Comparison of ENCODE assay signal across 33 mouse cellular contexts in genomic region chr6:82902559-82902958, GRCm38 (mm10). TPM values are rescaled to one million over a fixed set of nuclear protein-coding genes. Genes with fewer than 3 reads are reported as not detected.
A peak's percentile ranks its signal among the peaks of the same experiment; 100 is the strongest.
DNase-seq lines count a peak whose midpoint lies in the region; ATAC-seq and TF ChIP-seq lines count a peak whose summit lies in the region.
"Had no signal": no experiment of that assay in that cellular context is flagged by ENCODE, and none has a peak within 500 bp of the region (broad histone marks: within the 10 kb centered on the region; RNA-seq: fewer than 3 reads in every experiment).

No protein-coding gene starts in this region.

- peak; percentile 34; the same call in 1 of the 2 replicates for TF ChIP-seq EP300 in liver, postnatal 0 days (IDR thresholded peaks at IDR 0.05; ENCODE audit: low read depth)

- no peaks in the 10 kb centered on the region for H3K36me3 ChIP-seq in liver, postnatal 0 days (replicated peaks; ENCODE audit: insufficient read depth, low read length)
- no peaks in the 10 kb centered on the region for H3K36me3 ChIP-seq in liver, embryonic 12.5 days
- no peaks in the 10 kb centered on the region for H3K36me3 ChIP-seq in intestine, postnatal 0 days (ENCODE audit: control insufficient read depth, insufficient read depth)
- H3K36me3 ChIP-seq in hindbrain, embryonic 14.5 days (replicated peaks; ENCODE audit: control insufficient read depth, insufficient read depth): no peaks in the 10 kb centered on the region
- H3K36me3 ChIP-seq: embryonic facial prominence, embryonic 12.5 days; liver, embryonic 15.5 days; neural tube, embryonic 13.5 days had no signal

- no peak overlapping the region for H3K27ac ChIP-seq in liver, postnatal 0 days (ENCODE audit: low read depth)
- no peak overlapping the region for H3K27ac ChIP-seq in liver, embryonic 12.5 days
- H3K27ac ChIP-seq in intestine, postnatal 0 days (ENCODE audit: low read depth, low read length): no peak overlapping the region
- no peak overlapping the region for H3K27ac ChIP-seq in hindbrain, embryonic 14.5 days
- H3K27ac ChIP-seq: embryonic facial prominence, embryonic 12.5 days; gastrocnemius, adult 2 months; liver, embryonic 15.5 days; neural tube, embryonic 13.5 days had no signal

- no peak overlapping the region for H3K9ac ChIP-seq in liver, postnatal 0 days (replicated peaks)
- H3K9ac ChIP-seq in liver, embryonic 12.5 days: no peak overlapping the region
- no peak overlapping the region for H3K9ac ChIP-seq in intestine, postnatal 0 days (ENCODE audit: low read depth, low read length)
- no peak overlapping the region for H3K9ac ChIP-seq in hindbrain, embryonic 14.5 days
- H3K9ac ChIP-seq: embryonic facial prominence, embryonic 12.5 days; liver, embryonic 15.5 days; neural tube, embryonic 13.5 days had no signal

- no peaks in the 10 kb centered on the region for H3K4me1 ChIP-seq in liver, postnatal 0 days (ENCODE audit: insufficient read depth)
- H3K4me1 ChIP-seq in liver, embryonic 12.5 days: no peaks in the 10 kb centered on the region; the same call in 1 of the 2 replicates
- no peaks in the 10 kb centered on the region for H3K4me1 ChIP-seq in intestine, postnatal 0 days (replicated peaks; ENCODE audit: control insufficient read depth, insufficient read depth, low read length)
- H3K4me1 ChIP-seq in hindbrain, embryonic 14.5 days (replicated peaks; ENCODE audit: control insufficient read depth, insufficient read depth, low read length): no peaks in the 10 kb centered on the region
- H3K4me1 ChIP-seq: liver, embryonic 15.5 days; neural tube, embryonic 13.5 days had no signal

- no peak for DNase-seq in liver, postnatal 0 days
- DNase-seq in frontal cortex, adult 2 months (ENCODE audit: extremely low spot score in 1 of 2, low spot score in 1 of 2): no peak
- DNase-seq in yolk sac, embryonic 10.5 days (ENCODE audit: low spot score): no peak
- DNase-seq in hindbrain, embryonic 14.5 days (ENCODE audit: low spot score): no peak
- DNase-seq: adrenal gland, postnatal 10 days; cerebellum, adult 11 months; cerebellum, adult 9-10 months; cerebellum, postnatal 36 days; embryo, embryonic 11 days; gastrocnemius, adult 2 months; gastrocnemius, postnatal 36 days; heart, postnatal 14 days; kidney, adult 9 months; kidney, postnatal 10 days; layer of hippocampus, adult 9-11 months; liver; lung, postnatal 4 days; thymus, postnatal 14 days had no signal

- H3K9me3 ChIP-seq in liver, postnatal 0 days (ENCODE audit: low read length): no peaks in the 10 kb centered on the region
- no peaks in the 10 kb centered on the region for H3K9me3 ChIP-seq in liver, embryonic 12.5 days (replicated peaks)
- H3K9me3 ChIP-seq in intestine, postnatal 0 days (ENCODE audit: control insufficient read depth): no peaks in the 10 kb centered on the region
- H3K9me3 ChIP-seq in hindbrain, embryonic 14.5 days (ENCODE audit: control insufficient read depth, low read length): no peaks in the 10 kb centered on the region
- H3K9me3 ChIP-seq: embryonic facial prominence, embryonic 12.5 days; liver, embryonic 15.5 days; neural tube, embryonic 13.5 days had no signal

- no peak overlapping the region for H3K4me3 ChIP-seq in liver, postnatal 0 days (ENCODE audit: low read depth, low read length)
- no peak overlapping the region for H3K4me3 ChIP-seq in liver, embryonic 12.5 days
- no peak overlapping the region for H3K4me3 ChIP-seq in intestine, postnatal 0 days (ENCODE audit: low read depth, low read length)
- no peak overlapping the region for H3K4me3 ChIP-seq in hindbrain, embryonic 14.5 days (replicated peaks; ENCODE audit: low read length)
- H3K4me3 ChIP-seq: embryonic facial prominence, embryonic 12.5 days; gastrocnemius, adult 2 months; liver, embryonic 15.5 days; myocyte; neural tube, embryonic 13.5 days had no signal

- no peak for TF ChIP-seq CTCF in liver, postnatal 0 days (IDR thresholded peaks at IDR 0.05; ENCODE audit: low read depth)
- TF ChIP-seq CTCF in intestine, postnatal 0 days (IDR thresholded peaks at IDR 0.05; ENCODE audit: low read depth): no peak

- no peak for ATAC-seq in liver, postnatal 0 days
- ATAC-seq in liver, embryonic 12.5 days: no peak
- ATAC-seq in granulocyte monocyte progenitor cell, adult 5-6 weeks (replicated peaks; ENCODE audit: poor library complexity, severe bottlenecking): peak; percentile 90
- ATAC-seq in intestine, postnatal 0 days: peak; percentile 85
- peak; percentile 74 for ATAC-seq in megakaryocyte-erythroid progenitor cell, adult 5-6 weeks (replicated peaks; ENCODE audit: low FRiP score, low TSS enrichment, poor library complexity, severe bottlenecking)
- no peak for ATAC-seq in hindbrain, embryonic 14.5 days (ENCODE audit: low FRiP score)
- ATAC-seq: forebrain, embryonic 14.5 days had no signal

- H3K27me3 ChIP-seq in liver, postnatal 0 days (ENCODE audit: insufficient read depth, low read length): 0 out of 2 replicates have a peak, but pooled peaks cover 5% of the 10 kb centered on the region
- H3K27me3 ChIP-seq in liver, embryonic 12.5 days (replicated peaks): peaks cover 54% of the 10 kb centered on the region
- H3K27me3 ChIP-seq in intestine, postnatal 0 days (replicated peaks; ENCODE audit: control insufficient read depth, insufficient read depth, low read length): no peaks in the 10 kb centered on the region
- H3K27me3 ChIP-seq in hindbrain, embryonic 14.5 days (ENCODE audit: control insufficient read depth, insufficient read depth, low read length): no peaks in the 10 kb centered on the region
- H3K27me3 ChIP-seq: embryonic facial prominence, embryonic 12.5 days; neural tube, embryonic 13.5 days had no signal

- 25% methylated on average over 8 of the region's 8 CpGs for WGBS in liver, postnatal 0 days (ENCODE audit: insufficient replicate concordance)
- WGBS in liver, embryonic 12.5 days (ENCODE audit: insufficient replicate concordance): 7% methylated on average over 8 of the region's 8 CpGs
- WGBS in intestine, postnatal 0 days: 16% methylated on average over 8 of the region's 8 CpGs
- 84% methylated on average over 8 of the region's 8 CpGs for WGBS in hindbrain, embryonic 14.5 days

- H3K4me2 ChIP-seq in liver, postnatal 0 days (ENCODE audit: low read depth, low read length): no peak overlapping the region
- no peak overlapping the region for H3K4me2 ChIP-seq in liver, embryonic 12.5 days
- no peak overlapping the region for H3K4me2 ChIP-seq in intestine, postnatal 0 days (replicated peaks; ENCODE audit: low read depth)
- no peak overlapping the region for H3K4me2 ChIP-seq in hindbrain, embryonic 14.5 days (replicated peaks)
- H3K4me2 ChIP-seq: embryonic facial prominence, embryonic 12.5 days; liver, embryonic 15.5 days; midbrain, embryonic 11.5 days; neural tube, embryonic 13.5 days had no signal

RNA-seq across cellular contexts. Expression of gene Sema4f, which starts 37.0 kb away (rescaled TPM):
- polyA plus RNA-seq in liver, postnatal 0 days (2015; fragmentation: Nextera tagmentation; extraction: Ambion mirVana): 0.08 and 0.12 TPM in 2 replicates
- 0.16 and 0.19 TPM in 2 replicates for polyA plus RNA-seq in liver, embryonic 12.5 days (2016; fragmentation: Nextera tagmentation; extraction: Ambion mirVana)
- total RNA-seq in granulocyte monocyte progenitor cell, adult 5-6 weeks (2014; fragmentation: Nextera tagmentation): not detected in 2 replicates
- not detected in 2 replicates for total RNA-seq in granulocyte monocyte progenitor cell, adult 5-6 weeks (2017)
- polyA plus RNA-seq in intestine, postnatal 0 days (2015; fragmentation: Nextera tagmentation; extraction: Ambion mirVana): 0.56 and 0.64 TPM in 2 replicates
- total RNA-seq in megakaryocyte-erythroid progenitor cell, adult 5-6 weeks (2014; fragmentation: Nextera tagmentation): not detected in 2 replicates
- total RNA-seq in megakaryocyte-erythroid progenitor cell, adult 5-6 weeks (2017): not detected in 2 replicates
- polyA plus RNA-seq in frontal cortex, adult 2 months (2012; rRNA removed): 24.6 and 27.5 TPM in 2 replicates
- polyA plus RNA-seq in hindbrain, embryonic 14.5 days (2014; fragmentation: Nextera tagmentation; extraction: Ambion mirVana): 14.0 and 14.4 TPM in 2 replicates
- polyA plus RNA-seq: heart, embryonic 14.5 days had no signal

RNA-seq across cellular contexts. Expression of gene M1ap, which starts 44.1 kb away (rescaled TPM):
- polyA plus RNA-seq in liver, postnatal 0 days (2015; fragmentation: Nextera tagmentation; extraction: Ambion mirVana): 3.8 and 4.3 TPM in 2 replicates
- 8.8 and 10.1 TPM in 2 replicates for polyA plus RNA-seq in liver, embryonic 12.5 days (2016; fragmentation: Nextera tagmentation; extraction: Ambion mirVana)
- 2.2 TPM in 1 of 2 replicates, not detected in the other for total RNA-seq in granulocyte monocyte progenitor cell, adult 5-6 weeks (2014; fragmentation: Nextera tagmentation)
- 2.7 and 6.3 TPM in 2 replicates for total RNA-seq in granulocyte monocyte progenitor cell, adult 5-6 weeks (2017)
- polyA plus RNA-seq in intestine, postnatal 0 days (2015; fragmentation: Nextera tagmentation; extraction: Ambion mirVana): 0.16 TPM in 1 of 2 replicates, not detected in the other
- total RNA-seq in megakaryocyte-erythroid progenitor cell, adult 5-6 weeks (2014; fragmentation: Nextera tagmentation): 11.4 and 16.2 TPM in 2 replicates
- 7.5 and 10.2 TPM in 2 replicates for total RNA-seq in megakaryocyte-erythroid progenitor cell, adult 5-6 weeks (2017)
- 0.12 TPM in 1 of 2 replicates, not detected in the other for polyA plus RNA-seq in frontal cortex, adult 2 months (2012; rRNA removed)
- polyA plus RNA-seq in hindbrain, embryonic 14.5 days (2014; fragmentation: Nextera tagmentation; extraction: Ambion mirVana): 0.16 TPM in 1 of 2 replicates, not detected in the other
- total RNA-seq: gastrocnemius, postnatal 36 days; heart, adult 8-10 months; left cerebral cortex, postnatal 10 days had no signal
- polyA plus RNA-seq: hindbrain, embryonic 11.5 days; midbrain, postnatal 0 days; neural tube, embryonic 13.5 days had no signal

Comparison
In these comparisons a context has a peak if more than half of its experiments do, and no peak if none do; other contexts are left out.
1. ATAC-seq: peak in granulocyte monocyte progenitor cell, adult 5-6 weeks (single experiment), intestine, postnatal 0 days (single experiment) and megakaryocyte-erythroid progenitor cell, adult 5-6 weeks (single experiment); none in liver, postnatal 0 days (single experiment), liver, embryonic 12.5 days (single experiment) and hindbrain, embryonic 14.5 days (single experiment).